8 mouse cellular contexts compared by ENCODE assay signal in genomic region chr8:70696019-70696885, GRCm38 (mm10). TPM values are rescaled to one million over a fixed set of nuclear protein-coding genes. Genes with fewer than 3 reads are reported as not detected.
DNase-seq lines count a peak whose midpoint lies in the region; ATAC-seq lines count a peak whose summit lies in the region.

No protein-coding gene starts in this region.

- intact Hi-C loops in left cerebral cortex, postnatal 36 days (cut with DNase I), result no loop called here

- no peak for ATAC-seq in forebrain, embryonic 16.5 days
- no peak for ATAC-seq in hindbrain, embryonic 16.5 days
- ATAC-seq in liver, embryonic 13.5 days (ENCODE audit: low read depth), result peak; percentile 54
- ATAC-seq in neural tube, embryonic 12.5 days (ENCODE audit: low FRiP score, low read depth), result no peak

- H3K4me3 ChIP-seq in forebrain, embryonic 16.5 days (replicated peaks; ENCODE audit: low read length), result peak overlapping the region; percentile 13
- peak overlapping the region; percentile 32 for H3K4me3 ChIP-seq in hindbrain, embryonic 16.5 days (ENCODE audit: low read length)
- H3K4me3 ChIP-seq in liver, embryonic 13.5 days (replicated peaks), result peak overlapping the region; percentile 46
- H3K4me3 ChIP-seq in neural tube, embryonic 12.5 days, result 0 out of 2 replicates have a peak overlapping the region, but pooled peaks have one; percentile 12

- peak overlapping the region; percentile 14 for H3K9ac ChIP-seq in forebrain, embryonic 16.5 days (replicated peaks; ENCODE audit: low read depth, low read length)
- peak overlapping the region; percentile 68 for H3K9ac ChIP-seq in hindbrain, embryonic 16.5 days (ENCODE audit: low read depth, low read length)
- H3K9ac ChIP-seq in liver, embryonic 13.5 days, result peak overlapping the region; percentile 79
- H3K9ac ChIP-seq in neural tube, embryonic 12.5 days, result peak overlapping the region; percentile 13; the same call in 1 of the 2 replicates

- 6% methylated on average over 31 of the region's 31 CpGs for WGBS in forebrain, embryonic 16.5 days
- WGBS in hindbrain, embryonic 16.5 days, result 5% methylated on average over 31 of the region's 31 CpGs
- WGBS in liver, embryonic 13.5 days (ENCODE audit: insufficient replicate concordance), result 3% methylated on average over 31 of the region's 31 CpGs
- WGBS in neural tube, embryonic 12.5 days, result 4% methylated on average over 31 of the region's 31 CpGs

- no peaks in the 10 kb centered on the region for H3K27me3 ChIP-seq in forebrain, embryonic 16.5 days (replicated peaks; ENCODE audit: control insufficient read depth, insufficient read depth, low read length)
- H3K27me3 ChIP-seq in hindbrain, embryonic 16.5 days (replicated peaks; ENCODE audit: control insufficient read depth, insufficient read depth, low read length), result no peaks in the 10 kb centered on the region
- peaks cover 5% of the 10 kb centered on the region for H3K27me3 ChIP-seq in liver, embryonic 13.5 days
- no peaks in the 10 kb centered on the region for H3K27me3 ChIP-seq in neural tube, embryonic 12.5 days (replicated peaks)

- H3K4me2 ChIP-seq in forebrain, embryonic 16.5 days (ENCODE audit: low read length), result peak overlapping the region; percentile 51
- peak overlapping the region; percentile 67 for H3K4me2 ChIP-seq in hindbrain, embryonic 16.5 days (ENCODE audit: low read length)
- H3K4me2 ChIP-seq in liver, embryonic 13.5 days, result peak overlapping the region; percentile 72
- H3K4me2 ChIP-seq in neural tube, embryonic 12.5 days (replicated peaks), result peak overlapping the region; percentile 86

- H3K4me1 ChIP-seq in forebrain, embryonic 16.5 days (replicated peaks; ENCODE audit: control insufficient read depth, insufficient read depth, low read length), result peaks cover 44% of the 10 kb centered on the region
- peaks cover 32% of the 10 kb centered on the region for H3K4me1 ChIP-seq in hindbrain, embryonic 16.5 days (ENCODE audit: control insufficient read depth, insufficient read depth, low read depth, low read length)
- H3K4me1 ChIP-seq in liver, embryonic 13.5 days (replicated peaks), result peaks cover 72% of the 10 kb centered on the region
- peaks cover 52% of the 10 kb centered on the region for H3K4me1 ChIP-seq in neural tube, embryonic 12.5 days

- peak overlapping the region; percentile 43 for H3K27ac ChIP-seq in forebrain, embryonic 16.5 days (ENCODE audit: low read length)
- peak overlapping the region; percentile 65 for H3K27ac ChIP-seq in hindbrain, embryonic 16.5 days (ENCODE audit: low read depth, low read length)
- peak overlapping the region; percentile 91 for H3K27ac ChIP-seq in liver, embryonic 13.5 days
- H3K27ac ChIP-seq in neural tube, embryonic 12.5 days, result peak overlapping the region; percentile 37; the same call in 1 of the 2 replicates

- DNase-seq in Muller cell, postnatal 12 days (ENCODE audit: inconsistent ontology term), result peak; percentile 76
- DNase-seq in c-Kit-positive CD71-positive TER-119-positive erythroid progenitor cells, embryonic 14.5 days (ENCODE audit: low spot score), result peak; percentile 85
- DNase-seq in liver, embryonic 13.5 days, result peak; percentile 66
- DNase-seq in thymus, postnatal 10 days (ENCODE audit: low spot score in 2 of 2), result peak; percentile 75 to 84
- DNase-seq in left cerebral cortex, postnatal 36 days (ENCODE audit: low spot score in 2 of 2), result no peak

- no peaks in the 10 kb centered on the region for H3K9me3 ChIP-seq in forebrain, embryonic 16.5 days (ENCODE audit: control insufficient read depth, low read length)
- H3K9me3 ChIP-seq in hindbrain, embryonic 16.5 days (ENCODE audit: control insufficient read depth, low read length), result no peaks in the 10 kb centered on the region
- H3K9me3 ChIP-seq in liver, embryonic 13.5 days (replicated peaks), result no peaks in the 10 kb centered on the region
- H3K9me3 ChIP-seq in neural tube, embryonic 12.5 days, result no peaks in the 10 kb centered on the region

- H3K36me3 ChIP-seq in forebrain, embryonic 16.5 days (ENCODE audit: control insufficient read depth, insufficient read depth), result no peaks in the 10 kb centered on the region
- H3K36me3 ChIP-seq in hindbrain, embryonic 16.5 days (ENCODE audit: control insufficient read depth, insufficient read depth, low read length), result no peaks in the 10 kb centered on the region
- H3K36me3 ChIP-seq in liver, embryonic 13.5 days, result no peaks in the 10 kb centered on the region
- no peaks in the 10 kb centered on the region for H3K36me3 ChIP-seq in neural tube, embryonic 12.5 days

RNA-seq across cellular contexts. Expression of gene Jund, which starts 2.5 kb away (rescaled TPM):
- 54.6 and 57.7 TPM in 2 replicates for polyA plus RNA-seq in forebrain, embryonic 16.5 days (2015; fragmentation: Nextera tagmentation; extraction: Ambion mirVana)
- polyA plus RNA-seq in hindbrain, embryonic 16.5 days (2015; fragmentation: Nextera tagmentation; extraction: Ambion mirVana), result 60.0 and 69.0 TPM in 2 replicates
- 17.9 and 22.0 TPM in 2 replicates for polyA plus RNA-seq in liver, embryonic 13.5 days (2015; fragmentation: Nextera tagmentation; extraction: Ambion mirVana)
- polyA plus RNA-seq in neural tube, embryonic 12.5 days (2016; fragmentation: Nextera tagmentation; extraction: Ambion mirVana), result 248 and 267 TPM in 2 replicates
- 100 to 1,000 TPM; 219 to 272 TPM for total RNA-seq in left cerebral cortex, postnatal 36 days (2021)

RNA-seq across cellular contexts. Expression of gene Iqcn, which starts 7.0 kb away (rescaled TPM):
- polyA plus RNA-seq in forebrain, embryonic 16.5 days (2015; fragmentation: Nextera tagmentation; extraction: Ambion mirVana), result 0.11 and 0.14 TPM in 2 replicates
- polyA plus RNA-seq in hindbrain, embryonic 16.5 days (2015; fragmentation: Nextera tagmentation; extraction: Ambion mirVana), result 0.10 TPM in 1 of 2 replicates, not detected in the other
- polyA plus RNA-seq in liver, embryonic 13.5 days (2015; fragmentation: Nextera tagmentation; extraction: Ambion mirVana), result not detected in 2 replicates
- polyA plus RNA-seq in neural tube, embryonic 12.5 days (2016; fragmentation: Nextera tagmentation; extraction: Ambion mirVana), result 0.06 and 0.16 TPM in 2 replicates
- total RNA-seq in left cerebral cortex, postnatal 36 days (2021), result under 1 TPM; 0.10 to 0.34 TPM

RNA-seq across cellular contexts. Expression of gene Gm3336, which starts 22.1 kb away (rescaled TPM):
- not detected in 2 replicates for polyA plus RNA-seq in forebrain, embryonic 16.5 days (2015; fragmentation: Nextera tagmentation; extraction: Ambion mirVana)
- polyA plus RNA-seq in hindbrain, embryonic 16.5 days (2015; fragmentation: Nextera tagmentation; extraction: Ambion mirVana), result 0.19 TPM in 1 of 2 replicates, not detected in the other
- 0.14 TPM in 1 of 2 replicates, not detected in the other for polyA plus RNA-seq in liver, embryonic 13.5 days (2015; fragmentation: Nextera tagmentation; extraction: Ambion mirVana)
- polyA plus RNA-seq in neural tube, embryonic 12.5 days (2016; fragmentation: Nextera tagmentation; extraction: Ambion mirVana), result not detected in 2 replicates
- total RNA-seq in left cerebral cortex, postnatal 36 days (2021), result not detected

RNA-seq across cellular contexts. Expression of gene Lsm4, which starts 23.2 kb away (rescaled TPM):
- polyA plus RNA-seq in forebrain, embryonic 16.5 days (2015; fragmentation: Nextera tagmentation; extraction: Ambion mirVana), result 166 and 168 TPM in 2 replicates
- polyA plus RNA-seq in hindbrain, embryonic 16.5 days (2015; fragmentation: Nextera tagmentation; extraction: Ambion mirVana), result 168 and 169 TPM in 2 replicates
- 185 and 200 TPM in 2 replicates for polyA plus RNA-seq in liver, embryonic 13.5 days (2015; fragmentation: Nextera tagmentation; extraction: Ambion mirVana)
- polyA plus RNA-seq in neural tube, embryonic 12.5 days (2016; fragmentation: Nextera tagmentation; extraction: Ambion mirVana), result 264 and 277 TPM in 2 replicates
- total RNA-seq in left cerebral cortex, postnatal 36 days (2021), result 10 to 100 TPM; 59.1 to 69.8 TPM

RNA-seq across cellular contexts. Expression of gene Pde4c, which starts 27.3 kb away (rescaled TPM):
- polyA plus RNA-seq in forebrain, embryonic 16.5 days (2015; fragmentation: Nextera tagmentation; extraction: Ambion mirVana), result 0.12 and 0.54 TPM in 2 replicates
- polyA plus RNA-seq in hindbrain, embryonic 16.5 days (2015; fragmentation: Nextera tagmentation; extraction: Ambion mirVana), result 0.19 and 0.42 TPM in 2 replicates
- polyA plus RNA-seq in liver, embryonic 13.5 days (2015; fragmentation: Nextera tagmentation; extraction: Ambion mirVana), result 0.40 and 0.43 TPM in 2 replicates
- 0.19 and 0.41 TPM in 2 replicates for polyA plus RNA-seq in neural tube, embryonic 12.5 days (2016; fragmentation: Nextera tagmentation; extraction: Ambion mirVana)
- total RNA-seq in left cerebral cortex, postnatal 36 days (2021), result 1 to 10 TPM in 1 of 2 experiments, under 1 TPM in 1; 0.89 to 2.0 TPM

Comparison
In these comparisons a context has a peak if more than half of its experiments do, and no peak if none do; other contexts are left out.
1. DNase-seq: peak in Muller cell, postnatal 12 days (single experiment), c-Kit-positive CD71-positive TER-119-positive erythroid progenitor cells, embryonic 14.5 days (single experiment), liver, embryonic 13.5 days (single experiment) and thymus, postnatal 10 days (2 of 2); none in left cerebral cortex, postnatal 36 days (0 of 2).
2. H3K27ac ChIP-seq: peak in every context shown above with its lines; median percentile 91 in liver, embryonic 13.5 days; 65 in hindbrain, embryonic 16.5 days; 43 in forebrain, embryonic 16.5 days; 37 in neural tube, embryonic 12.5 days.
3. H3K9ac ChIP-seq: peak in every context shown above with its lines; median percentile 79 in liver, embryonic 13.5 days; 68 in hindbrain, embryonic 16.5 days; 14 in forebrain, embryonic 16.5 days; 13 in neural tube, embryonic 12.5 days.
4. Peak in every context shown above with its lines, with median percentiles within 50 percentile points of each other: H3K4me2 ChIP-seq and H3K4me3 ChIP-seq.